Mouse (Mus musculus): ENCODE data around the gene Inf2.

GRCm38 (mm10) chr12:112630029-112630428, 41.4 kb downstream of the Inf2 start:
- no peak for TF ChIP-seq CTCF (IDR thresholded peaks at IDR 0.05; ENCODE audit: low read depth)
- TF ChIP-seq EP300 (IDR thresholded peaks at IDR 0.05; ENCODE audit: low read depth) = no peak
